Mouse (Mus musculus) kidney, postnatal 0 days (tissue): ENCODE data around the gene Kirrel2. TPM values are rescaled to one million over a fixed set of nuclear protein-coding genes. Genes with fewer than 3 reads are reported as not detected.
"Not testable (repeated sequence)": the region's sequence is repeated elsewhere in the genome, so short reads cannot be mapped to it uniquely, and the experiment has no call there.

Experiments used
- ATAC-seq: fragments of 200-750 bp; cut with Nextera tagmentation; replicated peaks from 2 replicates; pipeline ENCODE4 v1.8.0; 2017; ENCODE audit warnings: low read depth, moderate number of reproducible peaks, moderate TSS enrichment, moderate library complexity; ENCODE audit not compliant: low FRiP score
- DNase-seq: peaks from one replicate; pipeline ENCODE4 v3.0.0-alpha.2; 2016; ENCODE audit warnings: low spot score
- H3K27ac ChIP-seq: fragments of 300-500 bp; sonication (generic); 2 replicates; pipeline ENCODE4 v1.5.1; 2014; ENCODE audit warnings: mild to moderate bottlenecking
- H3K27me3 ChIP-seq: fragments of 300-500 bp; sonication (generic); 2 replicates; pipeline ENCODE4 v1.6.1; 2014; ENCODE audit warnings: low read length, mixed read lengths; ENCODE audit not compliant: insufficient read depth
- H3K36me3 ChIP-seq: fragments of 300-500 bp; sonication (generic); 2 replicates; pipeline ENCODE4 v1.6.1; 2014; ENCODE audit warnings: low read length, mixed read lengths; ENCODE audit not compliant: insufficient read depth
- H3K4me1 ChIP-seq: fragments of 300-500 bp; sonication (generic); replicated peaks from 2 replicates; pipeline ENCODE4 v1.6.1; 2014; ENCODE audit warnings: antibody characterized with exemption, low read length, mixed read lengths; ENCODE audit not compliant: insufficient read depth
- H3K4me2 ChIP-seq: fragments of 300-500 bp; sonication (generic); 2 replicates; pipeline ENCODE4 v1.6.1; 2014; ENCODE audit warnings: mild to moderate bottlenecking, low read length, moderate library complexity, mixed read lengths
- H3K4me3 ChIP-seq: fragments of 300-500 bp; sonication (generic); replicated peaks from 2 replicates; pipeline ENCODE4 v1.5.1; 2014; ENCODE audit warnings: low read depth, low read length
- H3K9ac ChIP-seq: fragments of 300-500 bp; sonication (generic); 2 replicates; pipeline ENCODE4 v1.6.1; 2014; ENCODE audit warnings: low read depth, low read length
- H3K9me3 ChIP-seq: fragments of 300-500 bp; sonication (generic); replicated peaks from 2 replicates; pipeline ENCODE4 v1.6.1; 2016; ENCODE audit warnings: low read length, inconsistent platforms, mixed read lengths
- CTCF ChIP-seq: IDR thresholded peaks from 2 replicates; pipeline ENCODE4 v1.5.1; 2016; ENCODE audit warnings: antibody characterized with exemption, low read depth, mild to moderate bottlenecking, moderate library complexity
- WGBS: fragments of 180-500 bp; shearing (Covaris S2); extraction: QIAGEN DNeasy Blood & Tissue Kit; methylation state at CpG from one replicate; pipeline ENCODE4 v1.1.7; 2014; 5-methylcytosine and 5-hydroxymethylcytosine counted together
- polyA plus RNA-seq: library from polyadenylated mRNA; unstranded; fragments of >200 nt; fragmentation: Nextera tagmentation; extraction: Ambion mirVana; gene quantifications from 2 replicates; pipeline ENCODE4 v1.2.1, GENCODE M21; 2015

The Kirrel2 gene
- 0.65 and 1.5 TPM in 2 replicates for polyA plus RNA-seq

DNA sequence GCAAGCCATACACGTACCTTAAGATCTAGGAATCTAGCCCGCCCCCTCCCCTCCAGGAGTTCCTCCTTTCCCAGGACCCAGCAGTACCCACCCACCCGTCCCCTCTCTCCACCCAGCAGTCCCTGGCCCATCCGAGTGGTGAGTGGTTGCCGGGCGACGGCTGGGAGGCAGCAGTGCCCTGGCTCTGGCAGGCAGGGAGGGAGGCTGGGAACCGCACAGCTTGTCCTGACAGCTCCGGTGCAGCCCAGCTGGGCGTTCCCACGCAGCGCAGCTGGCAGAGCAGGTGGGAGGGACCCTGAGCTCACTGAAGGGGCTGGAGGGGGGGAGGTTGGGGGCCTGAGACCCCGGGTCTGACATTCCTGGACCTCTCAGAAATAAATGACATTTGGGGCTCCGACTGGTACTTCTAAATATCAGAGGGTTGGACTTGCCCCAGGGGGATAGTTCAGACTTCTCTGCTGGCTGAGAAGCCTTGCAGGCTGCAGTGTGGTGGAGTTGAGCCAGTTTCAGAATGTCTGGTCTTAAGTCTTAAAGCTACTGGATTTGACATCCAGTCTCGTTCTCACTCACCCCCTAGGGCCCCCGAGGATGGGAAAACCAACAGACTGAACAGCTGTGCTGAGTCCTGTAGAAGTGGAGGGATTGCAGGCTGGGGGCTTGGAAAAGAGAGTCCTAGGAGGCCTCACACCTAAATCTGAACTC lies at the start of gene Kirrel2, which contains the start of gene Nphs1:
Kirrel2 (minus strand) TSS at position 62 of the 702 bp plus-strand sequence.
Nphs1 (plus strand) TSS at position 687 of the 702 bp plus-strand sequence.
- Histone ChIP-seq H3K4me2 (peak within 1 kb of the TSS; percentile 39), H3K27ac (no peak within 1 kb of the TSS), H3K9ac (no peak within 1 kb of the TSS), H3K4me1 (peaks cover 8% of the 10 kb centered on the region), H3K9me3 (no peaks in the 10 kb centered on the region), H3K4me3 (0 out of 2 replicates have a peak within 1 kb of the TSS, but pooled peaks have one; percentile 14), H3K36me3 (no peaks in the 10 kb centered on the region), H3K27me3 (peaks cover 63% of the 10 kb centered on the region)
- peak; percentile 27 for DNase-seq
- no peak for ATAC-seq
- TF ChIP-seq CTCF, result no peak
- WGBS, result 2% methylated on average over 16 of the region's 16 CpGs

DNA sequence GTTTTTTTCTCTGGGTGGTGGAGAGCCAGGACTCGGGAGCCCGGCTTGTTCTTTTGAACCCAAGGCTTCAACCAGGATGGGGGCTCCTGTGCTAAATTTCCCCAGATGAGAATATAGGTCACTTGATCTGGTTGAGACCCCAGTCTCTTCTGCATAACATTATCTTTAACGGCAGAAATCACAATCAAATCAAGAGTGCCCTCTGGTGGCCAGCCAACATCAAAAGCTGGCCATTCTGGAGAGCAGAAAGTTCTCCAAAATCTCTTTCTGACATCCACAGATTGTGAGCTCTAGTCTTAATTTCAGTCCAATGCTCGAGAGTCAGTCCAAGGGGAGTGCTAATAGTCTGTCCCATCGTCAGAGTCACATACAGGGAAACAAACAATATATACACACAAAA lies 43.7 kb upstream of the Kirrel2 start:
- H3K27ac ChIP-seq, H3K4me3 ChIP-seq, H3K9me3 ChIP-seq, H3K27me3 ChIP-seq, H3K36me3 ChIP-seq, H3K4me1 ChIP-seq, H3K9ac ChIP-seq, DNase-seq, H3K4me2 ChIP-seq, ATAC-seq: not testable (repeated sequence)
- TF ChIP-seq CTCF, result peak; percentile 43
- WGBS, result 77% methylated on average over 5 of the region's 5 CpGs

DNA sequence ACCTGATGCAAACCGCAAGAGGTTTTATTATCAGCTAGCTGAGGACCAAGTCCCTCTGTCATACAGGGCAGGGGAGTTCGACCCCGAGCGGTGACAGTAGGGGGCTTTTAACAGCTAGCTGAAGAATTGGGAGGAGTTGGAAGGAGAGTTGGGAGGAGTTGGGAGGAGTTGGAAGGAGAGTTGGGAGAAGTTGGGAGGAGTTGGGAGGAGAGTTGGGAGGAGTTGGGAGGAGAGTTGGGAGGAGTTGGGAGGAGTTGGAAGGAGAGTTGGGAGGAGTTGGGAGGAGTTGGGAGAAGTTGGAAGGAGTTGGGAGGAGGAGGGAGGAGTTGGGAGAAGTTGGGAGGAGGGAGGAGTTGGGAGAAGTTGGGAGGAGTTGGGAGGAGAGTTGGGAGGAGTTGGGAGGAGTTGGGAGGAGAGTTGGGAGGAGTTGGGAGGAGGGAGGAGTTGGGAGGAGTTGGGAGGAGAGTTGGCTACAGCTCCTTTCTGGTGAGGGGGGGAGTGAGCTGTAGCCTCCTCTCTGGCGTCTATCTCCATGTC lies 38.1 kb upstream of the Kirrel2 start:
- H3K4me3 ChIP-seq, H3K9me3 ChIP-seq, H3K27ac ChIP-seq, H3K9ac ChIP-seq, H3K27me3 ChIP-seq, DNase-seq, H3K4me1 ChIP-seq, H3K4me2 ChIP-seq, ATAC-seq, H3K36me3 ChIP-seq: not testable (repeated sequence)
- WGBS, result 59% methylated on average over 4 of the region's 5 CpGs

DNA sequence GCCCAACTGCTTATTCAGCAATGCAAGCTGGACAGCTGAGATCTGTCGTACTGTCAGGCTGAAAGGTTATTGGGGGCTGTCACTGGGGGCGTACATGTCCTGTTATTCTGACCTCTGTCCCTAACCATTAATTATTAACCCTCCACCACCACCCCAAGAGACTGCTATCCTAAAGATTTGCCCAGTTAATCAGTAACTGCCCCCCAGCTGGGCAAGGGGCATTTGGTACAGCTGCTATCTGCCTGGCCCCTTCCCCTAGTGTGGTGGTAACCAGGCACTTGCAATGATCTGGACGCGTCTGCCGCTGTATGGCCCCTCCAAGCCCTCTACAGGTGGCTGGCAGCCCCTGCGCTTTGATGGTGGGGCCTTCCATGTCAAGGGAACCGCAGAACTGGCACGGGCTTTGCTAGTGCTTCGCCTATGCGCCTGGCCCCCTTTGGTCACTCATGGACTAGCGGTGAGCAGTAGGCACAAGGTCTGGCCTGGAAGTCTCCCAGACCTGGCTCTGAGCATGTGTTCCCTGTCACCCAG lies 36.0 kb upstream of the Kirrel2 start, which contains the start of gene Prodh2:
Prodh2 (plus strand) TSS at position 222 of the 531 bp plus-strand sequence.
- DNase-seq (no peak), ATAC-seq (peak; percentile 75)
- Histone ChIP-seq H3K27ac (peak within 1 kb of the TSS; percentile 15; the same call in 1 of the 2 replicates), H3K4me2 (peak within 1 kb of the TSS; percentile 10; the same call in 1 of the 2 replicates), H3K4me3 (no peak within 1 kb of the TSS), H3K9me3 (no peaks in the 10 kb centered on the region), H3K4me1 (no peaks in the 10 kb centered on the region), H3K27me3 (no peaks in the 10 kb centered on the region), H3K36me3 (no peaks in the 10 kb centered on the region), H3K9ac (no peak within 1 kb of the TSS)
- 39% methylated on average over 11 of the region's 11 CpGs for WGBS
- peak; percentile 28; the same call in 1 of the 2 replicates for TF ChIP-seq CTCF

DNA sequence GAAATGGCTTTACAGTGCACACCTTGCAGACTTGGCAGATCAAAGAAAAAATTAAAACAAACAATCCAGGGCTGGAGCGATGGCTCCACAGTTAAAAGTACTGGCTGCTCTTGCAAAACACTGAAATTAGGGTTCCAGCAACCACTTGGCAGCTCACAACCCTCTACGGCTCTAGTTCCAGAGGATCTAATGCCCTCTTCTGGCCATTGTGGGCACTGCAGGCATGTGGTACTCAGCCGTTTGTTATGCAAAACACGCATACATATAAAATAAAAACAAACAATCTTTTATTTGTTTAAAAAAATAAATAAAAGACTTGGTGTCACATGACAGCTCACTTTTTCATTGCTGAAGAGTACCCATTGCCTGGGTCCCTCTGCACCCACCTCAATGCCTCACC lies 35.3 kb upstream of the Kirrel2 start:
- Histone ChIP-seq H3K4me1 (no peaks in the 10 kb centered on the region), H3K4me3 (no peak overlapping the region), H3K9ac (no peak overlapping the region), H3K9me3 (no peaks in the 10 kb centered on the region), H3K27ac (no peak overlapping the region), H3K36me3 (no peaks in the 10 kb centered on the region), H3K27me3 (no peaks in the 10 kb centered on the region), H3K4me2 (no peak overlapping the region)
- DNase-seq (peak; percentile 72), ATAC-seq (0 out of 2 replicates have a peak, but pooled peaks have one; percentile 5)
- TF ChIP-seq CTCF, result peak; percentile 83
- WGBS, result 21% methylated on average over 4 of the region's 4 CpGs

GRCm38 (mm10) chr7:30490957-30491307 lies 33.4 kb upstream of the Kirrel2 start:
- DNase-seq, result no peak
- no peak overlapping the region for H3K9ac ChIP-seq
- ATAC-seq, result no peak
- TF ChIP-seq CTCF, result peak; percentile 33; the same call in 1 of the 2 replicates
- H3K27ac ChIP-seq, result no peak overlapping the region
- H3K4me3 ChIP-seq, result no peak overlapping the region
- 19% methylated on average over 6 of the region's 6 CpGs for WGBS
- no peaks in the 10 kb centered on the region for H3K27me3 ChIP-seq
- H3K4me2 ChIP-seq, result no peak overlapping the region
- no peaks in the 10 kb centered on the region for H3K36me3 ChIP-seq
- H3K9me3 ChIP-seq, result no peaks in the 10 kb centered on the region
- H3K4me1 ChIP-seq, result no peaks in the 10 kb centered on the region
